Mouse (Mus musculus) thymus, postnatal 0 days (tissue): ENCODE results near the gene Eif3k. TPM values are rescaled to one million over a fixed set of nuclear protein-coding genes. Genes with fewer than 3 reads are reported as not detected.
A peak's percentile ranks its signal among the peaks of the same experiment; 100 is the strongest.

Experiments used
- DNase-seq: peaks from one replicate; pipeline ENCODE4 v3.0.0-alpha.2; 2015; ENCODE audit warnings: low spot score
- polyA plus RNA-seq: library from polyadenylated mRNA; unstranded; fragments of >200 nt; fragmentation: Nextera tagmentation; extraction: Ambion mirVana; gene quantifications from 2 replicates; pipeline ENCODE4 v1.2.1, GENCODE M21; 2015

Eif3k gene
- polyA plus RNA-seq, 1 experiment from 2014 or later = 497 TPM

GRCm38 (mm10) chr7:28960354-28961046, 21.2 kb downstream of the Eif3k start:
- DNase-seq = no peak

GRCm38 (mm10) chr7:28959505-28960045, 22.1 kb downstream of the Eif3k start:
- no peak for DNase-seq

GRCm38 (mm10) chr7:28958770-28959169, 22.9 kb downstream of the Eif3k start:
- no peak for DNase-seq

GRCm38 (mm10) chr7:28957997-28958725, 23.5 kb downstream of the Eif3k start:
- no peak for DNase-seq

- no peak for DNase-seq
Observed at GRCm38 (mm10) chr7:28957286-28957685, 24.4 kb downstream of the Eif3k start.

GRCm38 (mm10) chr7:28956270-28956669, 25.4 kb downstream of the Eif3k start:
- peak; percentile 23 for DNase-seq

- DNase-seq = no peak
Observed at GRCm38 (mm10) chr7:28955295-28955897, 26.3 kb downstream of the Eif3k start.

GRCm38 (mm10) chr7:28954773-28955172, 26.9 kb downstream of the Eif3k start:
- DNase-seq = no peak

GRCm38 (mm10) chr7:28953476-28954376, 27.9 kb downstream of the Eif3k start:
- no peak for DNase-seq

- no peak for DNase-seq
Observed at GRCm38 (mm10) chr7:28952786-28953185, 28.9 kb downstream of the Eif3k start.

GRCm38 (mm10) chr7:28951764-28952163, 29.9 kb downstream of the Eif3k start:
- no peak for DNase-seq

- DNase-seq = no peak
Observed at GRCm38 (mm10) chr7:28950346-28951037, 31.2 kb downstream of the Eif3k start.

- DNase-seq = no peak
Observed at GRCm38 (mm10) chr7:28949298-28949697, 32.4 kb downstream of the Eif3k start.

- DNase-seq = no peak
Observed at GRCm38 (mm10) chr7:28948746-28949145, 32.9 kb downstream of the Eif3k start.

GRCm38 (mm10) chr7:28946271-28946610, 35.4 kb downstream of the Eif3k start:
- DNase-seq = no peak

- DNase-seq = no peak
Observed at GRCm38 (mm10) chr7:28945416-28946270, 36.0 kb downstream of the Eif3k start.

GRCm38 (mm10) chr7:28944756-28945415, 36.8 kb downstream of the Eif3k start:
- peak; percentile 42 for DNase-seq

- peak; percentile 57 for DNase-seq
Observed at GRCm38 (mm10) chr7:28943451-28944180, 38.0 kb downstream of the Eif3k start.
